Mouse (Mus musculus): ENCODE results near the gene Itm2b.

GRCm38 (mm10) chr14:73371577-73371976, 13.5 kb downstream of the Itm2b start:
- no peak for TF ChIP-seq POLR2A (IDR thresholded peaks at IDR 0.05; ENCODE audit: borderline replicate concordance, insufficient read depth, low read length)
- TF ChIP-seq CTCF (IDR thresholded peaks at IDR 0.05; ENCODE audit: borderline replicate concordance, insufficient read depth, low read depth, low read length): no peak
